Mouse (Mus musculus): Measurements from ENCODE around the gene Ttll5.
A peak's percentile ranks its signal among the peaks of the same experiment; 100 is the strongest.

Gene Ttll5

DNA sequence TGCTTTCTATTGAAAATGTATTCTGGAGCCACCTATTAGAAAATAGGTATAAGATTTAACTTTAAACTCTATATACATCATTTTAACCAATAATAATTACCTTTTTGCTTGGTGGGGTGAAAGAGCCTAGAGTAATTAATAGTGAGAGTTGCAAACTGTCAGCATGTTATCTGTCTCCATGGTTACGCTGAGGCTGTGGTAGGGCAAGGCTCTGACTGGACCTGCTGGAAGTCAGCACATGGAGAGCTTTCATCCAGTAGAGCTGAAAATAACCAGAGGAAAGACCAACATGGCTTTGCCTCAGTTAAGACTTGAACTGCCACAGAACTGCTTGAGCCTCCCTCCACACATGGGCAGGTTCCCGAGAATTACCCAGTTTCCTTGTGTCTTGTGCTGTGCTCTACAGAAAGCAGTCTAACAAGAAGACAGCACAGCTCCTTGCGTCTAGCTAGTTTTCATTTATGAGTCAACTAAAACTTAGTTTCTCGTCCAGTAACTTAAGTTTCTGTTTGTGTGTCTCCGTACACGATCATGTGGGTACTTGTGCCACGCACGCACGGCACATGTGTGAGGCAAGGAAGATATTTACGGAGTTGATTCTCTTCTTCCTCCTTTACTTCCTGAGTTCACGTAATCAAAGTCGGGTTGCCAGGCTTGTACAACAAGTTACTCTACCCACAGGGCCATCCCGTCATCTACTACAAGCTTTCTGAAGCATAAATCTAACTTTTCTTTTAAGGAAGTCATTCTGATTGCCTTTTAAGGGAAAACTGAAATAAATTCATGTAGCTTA lies 88.4 kb downstream of the Ttll5 start:
- DNase-seq (ENCODE audit: extremely low read depth, low read depth, low spot score) = no peak

DNA sequence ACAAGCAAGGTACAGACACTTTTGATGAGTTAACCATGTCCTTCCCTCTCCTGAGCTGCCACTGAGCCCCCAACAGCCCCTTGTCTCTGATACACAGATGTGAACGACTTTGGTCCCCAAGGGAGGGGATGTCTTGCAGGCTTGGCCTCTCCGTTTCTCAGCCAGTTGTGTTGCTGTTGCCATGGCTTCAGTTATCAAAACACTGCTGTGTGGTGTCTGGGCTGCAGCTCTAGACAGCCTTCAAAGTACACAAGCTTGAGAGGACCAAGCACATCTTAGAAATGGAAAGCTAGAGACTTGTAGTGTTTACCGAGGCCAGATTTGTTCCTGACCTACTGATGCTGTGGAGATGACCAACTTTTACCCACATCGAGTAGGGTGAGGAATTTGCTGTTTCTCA lies 102.4 kb downstream of the Ttll5 start:
- no peak for DNase-seq (ENCODE audit: extremely low read depth, low read depth, low spot score)

DNA sequence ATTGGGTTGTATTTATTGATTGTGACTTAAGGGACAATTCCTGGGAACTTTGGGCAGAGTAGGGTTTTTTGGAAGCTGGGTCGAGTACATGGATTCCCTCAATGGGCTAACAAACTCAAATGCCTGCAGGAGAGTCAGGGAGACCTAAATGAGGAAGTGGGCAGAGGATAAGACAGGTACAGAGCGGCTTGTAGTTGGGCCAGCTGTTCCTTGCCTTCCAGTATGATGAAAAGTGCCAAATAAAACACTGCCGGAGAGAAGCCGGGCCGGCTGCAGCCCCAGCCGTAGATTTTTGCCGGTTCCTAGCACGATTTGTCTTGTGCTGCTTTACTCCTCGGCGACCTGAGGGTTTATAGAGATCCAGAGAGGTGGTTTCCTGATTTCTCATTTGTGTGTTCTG lies 104.1 kb downstream of the Ttll5 start:
- peak; percentile 4 for DNase-seq (ENCODE audit: extremely low read depth, low read depth, low spot score)

DNA sequence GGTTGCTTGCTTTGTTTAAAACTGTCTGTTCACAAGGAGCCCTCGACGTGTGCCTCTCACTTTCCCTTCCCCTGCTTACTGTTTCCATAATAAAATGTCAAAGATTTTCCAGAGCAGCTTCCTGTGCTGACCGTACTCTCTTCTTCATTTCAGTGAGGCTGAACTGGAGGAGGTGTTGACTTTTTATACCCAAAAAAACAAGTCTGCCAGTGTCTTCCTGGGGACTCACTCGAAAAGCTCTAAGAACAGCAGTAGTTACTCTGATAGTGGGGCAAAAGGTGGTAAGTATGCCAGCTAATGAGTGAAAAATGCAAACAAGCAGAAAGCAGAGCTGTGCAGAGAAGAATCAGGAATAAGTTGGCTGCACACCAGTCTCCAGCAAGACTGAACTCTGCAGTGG lies 105.3 kb downstream of the Ttll5 start:
- no peak for DNase-seq (ENCODE audit: extremely low read depth, low read depth, low spot score)

DNA sequence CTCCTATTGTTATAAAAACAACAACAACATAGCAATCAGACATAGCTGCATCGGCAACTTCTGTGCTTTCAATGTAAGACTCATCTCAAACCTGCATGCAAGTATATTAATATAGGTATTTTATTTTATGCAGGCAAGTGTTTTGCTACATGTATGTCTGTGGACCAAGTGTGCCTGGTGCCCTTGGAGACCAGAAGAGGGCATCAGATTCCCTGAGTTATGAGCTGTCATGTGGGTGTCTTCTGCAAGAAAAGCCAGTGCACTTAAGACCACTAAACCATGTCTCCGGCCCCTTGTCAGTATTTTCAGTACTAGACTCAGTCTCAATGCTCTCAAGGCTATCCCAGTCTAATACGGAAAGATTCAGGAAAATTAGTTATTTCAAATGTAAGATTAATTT lies 106.3 kb downstream of the Ttll5 start:
- DNase-seq (ENCODE audit: extremely low read depth, low read depth, low spot score) = no peak

DNA sequence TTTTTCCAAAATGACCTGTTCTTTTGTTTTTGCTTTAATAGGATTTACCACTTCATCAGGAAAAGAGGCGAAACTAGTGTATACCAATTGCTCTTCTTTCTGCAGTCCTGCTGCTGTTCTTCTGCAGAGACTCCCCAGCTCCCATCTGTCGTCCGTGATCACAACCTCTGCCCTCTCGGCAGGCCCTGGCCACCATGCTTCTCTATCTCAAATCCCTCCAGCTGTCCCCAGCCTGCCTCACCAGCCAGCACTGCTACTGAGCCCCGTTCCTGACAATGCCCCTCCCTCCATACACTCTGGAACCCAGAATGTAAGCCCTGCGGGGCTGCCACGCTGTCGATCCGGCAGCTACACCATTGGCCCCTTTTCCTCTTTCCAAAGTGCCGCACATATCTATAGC lies 108.8 kb downstream of the Ttll5 start:
- DNase-seq (ENCODE audit: extremely low read depth, low read depth, low spot score) = no peak

DNA sequence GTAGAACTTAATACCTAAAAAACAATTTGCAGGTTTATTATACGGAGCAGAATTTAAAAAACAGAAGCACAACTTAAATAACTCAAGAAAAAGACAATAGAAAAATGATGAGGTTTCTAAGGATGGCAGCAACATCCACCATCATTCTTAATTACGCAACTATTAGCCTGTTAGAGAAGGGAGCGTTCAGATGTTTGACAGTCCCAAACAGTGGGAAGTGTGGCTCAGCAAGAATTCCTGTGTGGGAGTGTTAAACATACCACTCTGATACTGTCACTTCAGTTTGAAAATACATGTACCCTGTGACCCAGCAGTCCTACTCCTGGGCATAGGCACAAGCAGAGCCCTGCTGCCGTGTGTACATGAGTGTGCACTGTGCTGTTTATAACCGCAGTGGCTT lies 112.9 kb downstream of the Ttll5 start:
- DNase-seq (ENCODE audit: extremely low read depth, low read depth, low spot score) = no peak

DNA sequence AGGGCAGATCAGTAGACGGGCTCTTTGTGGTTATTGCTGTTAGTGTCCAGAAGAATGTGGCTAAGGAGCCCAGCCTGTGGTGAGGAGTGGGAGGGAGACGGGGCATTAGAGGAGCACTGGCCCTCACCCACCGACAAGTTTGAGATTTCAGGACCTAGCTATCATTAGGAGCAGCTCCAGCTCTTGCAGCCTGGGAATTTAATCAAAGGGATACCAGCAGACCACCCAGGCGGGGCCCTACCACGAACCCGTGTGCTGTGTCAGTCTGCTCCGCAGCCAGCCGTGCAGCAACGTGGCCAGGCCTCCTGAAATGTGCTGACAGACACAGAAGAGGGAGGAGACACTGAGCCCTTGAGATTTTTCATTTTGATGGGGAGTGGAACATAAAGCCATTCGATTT lies 119.0 kb downstream of the Ttll5 start:
- DNase-seq (ENCODE audit: extremely low read depth, low read depth, low spot score) = no peak

DNA sequence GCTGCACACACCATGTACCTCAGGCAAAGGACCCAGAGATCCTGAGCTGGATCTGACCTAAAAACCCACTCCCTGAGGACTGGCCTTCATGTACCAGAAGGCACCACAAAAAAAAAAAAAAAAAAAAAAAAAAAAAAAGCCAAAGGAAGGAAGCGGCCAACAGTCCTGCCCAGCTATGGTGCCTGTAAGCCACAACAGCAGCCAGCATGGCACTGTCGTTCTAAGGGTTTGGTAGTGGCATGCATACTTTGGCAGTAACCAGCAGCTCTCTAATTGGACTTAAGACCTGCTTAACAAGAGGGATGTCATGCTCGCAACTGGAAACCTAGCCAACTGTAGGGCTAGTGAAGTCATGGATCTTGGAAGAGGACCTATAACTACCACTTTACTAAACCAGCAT lies 120.0 kb downstream of the Ttll5 start:
- DNase-seq (ENCODE audit: extremely low read depth, low read depth, low spot score) = no peak

DNA sequence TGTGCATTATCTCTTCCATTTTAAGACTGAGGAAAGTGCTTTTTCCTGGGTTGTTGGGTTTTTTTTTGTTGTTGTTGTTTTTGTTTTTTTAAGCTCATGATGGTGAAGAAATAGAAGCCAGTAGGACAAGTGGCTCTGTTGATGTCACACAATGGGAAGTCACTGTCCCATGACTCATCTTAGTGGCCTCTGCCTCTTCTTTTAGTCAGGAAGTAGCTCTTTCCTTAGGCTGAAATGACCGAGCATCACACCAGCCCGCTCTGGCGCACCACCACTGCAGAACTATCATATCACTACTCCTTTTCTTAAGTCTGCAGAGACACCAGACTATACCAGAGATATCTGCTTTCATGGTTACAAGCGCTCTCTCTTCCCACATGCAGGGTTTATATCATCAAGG lies 122.7 kb downstream of the Ttll5 start:
- DNase-seq (ENCODE audit: extremely low read depth, low read depth, low spot score) = no peak

DNA sequence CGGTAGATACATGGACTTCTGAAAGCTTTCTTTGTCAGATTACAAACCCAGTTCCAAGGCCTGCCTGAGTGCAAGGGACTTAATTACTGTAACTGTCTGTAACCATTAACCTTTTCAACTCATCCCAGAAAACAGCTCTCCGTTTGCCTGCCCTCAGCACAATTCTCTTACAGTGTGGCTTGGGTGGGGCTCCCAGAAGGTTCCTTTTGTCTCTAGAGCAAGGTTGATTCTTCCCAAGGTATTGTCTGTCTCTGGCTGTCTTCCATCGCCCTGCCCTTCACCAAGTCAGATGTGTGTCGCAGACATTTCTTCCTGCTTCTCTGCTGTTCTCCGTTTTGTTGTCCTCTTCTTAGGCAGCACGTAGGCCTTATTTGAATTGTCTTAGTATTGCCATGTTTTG lies 125.2 kb downstream of the Ttll5 start:
- no peak for DNase-seq (ENCODE audit: extremely low read depth, low read depth, low spot score)

DNA sequence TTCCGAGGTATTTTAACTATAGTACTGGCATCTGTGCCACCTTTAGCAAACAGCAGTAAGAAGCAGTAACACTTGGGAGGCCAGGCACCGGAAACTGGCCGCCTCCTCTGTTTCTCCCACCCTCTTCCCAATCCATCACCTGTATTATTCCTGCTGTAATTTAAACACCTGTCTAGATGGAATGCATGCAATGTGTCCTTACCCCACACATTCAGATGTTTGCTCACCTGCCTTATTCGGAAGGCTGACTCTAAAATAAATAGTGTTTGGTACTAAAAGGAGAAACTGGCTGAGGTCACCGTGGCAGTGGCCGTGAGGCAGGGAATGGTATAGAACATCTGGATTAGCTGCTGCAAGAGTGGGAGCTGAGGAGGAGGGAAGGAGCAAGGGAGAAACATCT lies 125.9 kb downstream of the Ttll5 start:
- DNase-seq (ENCODE audit: extremely low read depth, low read depth, low spot score) = no peak

DNA sequence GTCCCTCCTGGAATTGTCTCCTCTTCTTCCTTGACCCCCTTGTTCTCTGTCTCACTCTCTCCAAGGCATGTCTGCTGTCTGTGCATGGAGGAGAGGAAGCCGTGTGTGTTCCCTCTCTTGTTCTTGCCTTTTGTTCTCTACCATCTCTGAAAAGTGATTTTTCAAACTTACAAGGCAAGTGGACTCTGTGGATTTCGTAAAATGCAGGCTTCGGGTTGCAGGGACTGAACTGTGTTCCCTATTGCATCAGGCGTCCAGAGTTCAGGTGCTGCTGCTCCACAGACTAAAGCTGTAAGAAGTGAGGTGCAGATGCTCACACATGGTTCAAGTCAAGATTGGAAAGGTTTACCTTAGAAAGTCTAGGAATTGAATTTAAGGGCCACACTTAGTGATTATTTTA lies 126.6 kb downstream of the Ttll5 start:
- no peak for DNase-seq (ENCODE audit: extremely low read depth, low read depth, low spot score)

DNA sequence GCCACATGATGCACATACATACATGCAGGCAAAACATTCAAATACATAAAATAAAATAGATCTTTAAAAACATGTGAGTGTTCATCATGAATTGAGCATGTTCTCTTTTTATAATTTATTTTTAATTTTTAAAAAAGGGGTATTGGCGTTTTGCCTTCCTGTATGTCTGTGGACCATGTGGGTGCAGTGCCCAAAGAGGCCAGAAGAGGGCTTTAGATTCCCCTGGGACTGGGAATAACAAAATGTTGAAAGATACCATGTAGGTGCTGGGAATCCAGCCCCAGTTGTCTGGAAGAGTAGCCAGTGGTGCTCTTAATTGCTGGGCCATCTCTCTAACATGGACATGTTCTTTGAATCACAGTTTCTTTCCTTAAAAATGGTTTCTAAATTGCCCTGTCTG lies 127.4 kb downstream of the Ttll5 start:
- DNase-seq (ENCODE audit: extremely low read depth, low read depth, low spot score) = no peak

DNA sequence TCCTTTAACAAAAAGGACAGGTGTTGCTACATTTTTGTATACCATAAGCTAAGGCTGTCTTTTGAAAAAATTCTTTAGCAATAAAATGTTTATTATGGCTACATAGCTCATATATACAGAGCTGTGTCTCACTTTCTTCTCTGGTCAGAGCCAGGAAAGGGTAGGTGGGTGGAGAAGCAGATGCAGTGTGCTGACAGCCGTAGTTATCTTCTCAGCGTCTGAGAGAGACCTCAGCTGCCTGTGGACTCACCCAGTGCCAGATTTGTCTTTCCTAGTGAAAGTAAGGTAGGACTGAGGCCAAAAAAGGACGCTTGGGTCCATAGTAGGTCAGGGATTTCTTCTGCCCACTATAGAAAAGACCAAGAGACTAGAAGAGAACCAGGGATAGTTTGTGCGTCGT lies 127.9 kb downstream of the Ttll5 start:
- DNase-seq (ENCODE audit: extremely low read depth, low read depth, low spot score) = no peak

DNA sequence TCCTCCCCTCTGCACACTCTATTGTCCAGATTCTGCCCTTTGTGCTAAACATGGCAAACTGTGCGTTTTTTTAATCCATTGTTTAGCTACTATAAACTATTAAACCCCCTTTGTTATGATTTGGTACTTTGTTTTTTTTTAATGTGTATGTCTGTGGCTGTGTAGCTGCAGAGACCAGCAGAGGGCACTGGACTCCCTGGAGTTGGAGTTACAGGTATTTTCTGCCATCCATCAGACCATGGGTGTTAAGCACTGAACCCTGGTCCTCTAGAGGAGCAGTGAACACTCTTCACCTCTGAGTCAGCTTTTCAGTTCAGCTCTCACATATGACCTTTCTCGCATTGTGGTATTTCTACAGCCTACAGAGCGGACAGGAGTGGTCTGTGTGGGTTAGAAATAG lies 129.7 kb downstream of the Ttll5 start:
- DNase-seq (ENCODE audit: extremely low read depth, low read depth, low spot score) = no peak

DNA sequence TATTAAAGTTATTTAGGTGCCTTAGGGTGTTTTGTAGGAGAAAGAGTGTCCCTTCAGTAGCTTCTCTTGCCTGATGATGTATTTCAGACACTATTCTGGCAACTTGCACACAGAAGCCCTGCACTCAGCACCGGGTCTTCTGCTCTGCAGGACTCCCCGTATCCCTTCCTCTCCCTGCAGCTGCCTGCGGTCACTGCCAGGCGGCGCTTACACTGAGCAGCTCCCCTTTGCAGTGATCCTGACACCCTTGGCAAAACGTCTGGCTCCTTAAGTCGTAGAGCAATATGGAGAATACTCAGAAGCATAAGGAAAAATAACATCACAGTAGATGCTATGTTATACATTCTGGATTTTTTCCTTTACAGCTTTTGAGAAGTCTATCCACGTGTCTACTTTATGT lies 130.6 kb downstream of the Ttll5 start:
- no peak for DNase-seq (ENCODE audit: extremely low read depth, low read depth, low spot score)

DNA sequence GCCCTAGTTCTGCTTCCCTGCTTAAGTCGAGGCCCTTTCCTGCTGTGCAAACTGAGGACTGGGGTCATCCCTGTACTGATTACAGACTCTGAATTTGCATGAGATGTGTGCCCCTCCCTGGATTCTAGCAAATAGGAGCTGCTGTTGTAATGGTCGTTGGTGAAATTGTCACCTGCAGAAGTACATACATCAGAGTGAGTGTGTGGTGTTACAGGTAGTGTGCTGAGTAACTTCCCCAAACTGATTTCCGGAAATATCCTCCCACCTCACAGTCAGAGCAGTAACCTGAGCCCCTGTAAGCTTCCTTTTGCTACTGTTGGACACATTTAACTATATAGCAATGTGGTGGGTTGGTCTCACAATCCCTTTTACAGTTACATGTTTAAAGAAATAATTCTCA lies 131.2 kb downstream of the Ttll5 start:
- DNase-seq (ENCODE audit: extremely low read depth, low read depth, low spot score) = no peak

DNA sequence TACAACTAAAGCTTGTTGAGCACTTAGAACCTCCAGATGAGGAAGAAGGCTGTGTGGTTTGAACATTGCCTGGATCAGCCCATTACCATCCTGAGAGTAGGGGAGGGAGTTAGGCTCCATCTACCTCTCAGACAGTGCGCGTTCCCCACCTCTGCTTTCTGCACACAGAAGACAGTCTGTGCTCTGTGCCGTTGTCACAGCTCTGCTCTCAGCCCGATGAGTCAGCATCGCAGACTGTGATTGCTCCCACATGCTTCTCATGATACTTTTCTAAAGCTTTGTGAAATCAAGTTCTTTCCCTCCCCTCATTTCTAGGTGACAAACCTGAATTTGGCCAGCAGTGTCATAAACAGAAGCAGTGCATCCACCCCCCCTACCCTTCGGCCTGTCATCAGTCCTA lies 131.8 kb downstream of the Ttll5 start:
- DNase-seq (ENCODE audit: extremely low read depth, low read depth, low spot score) = no peak

DNA sequence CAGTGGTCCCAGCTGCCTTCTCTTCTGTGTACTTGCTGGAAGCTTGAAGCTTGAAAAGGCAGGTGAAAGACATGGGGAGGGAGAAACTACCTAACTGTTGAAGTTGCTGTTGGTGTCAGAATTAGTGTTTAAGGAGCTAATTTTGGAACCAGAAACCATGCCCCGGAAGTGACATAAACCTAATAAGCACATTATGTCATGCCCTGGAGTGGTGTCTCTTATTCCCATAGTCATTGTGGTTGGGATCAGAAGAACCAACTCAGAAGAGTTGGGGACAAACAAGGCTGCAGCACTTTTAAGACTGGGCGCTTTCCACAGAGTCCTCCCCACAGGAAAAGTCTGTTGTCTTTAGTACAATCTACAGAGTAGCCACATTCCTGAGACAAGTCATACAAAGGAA lies 134.0 kb downstream of the Ttll5 start:
- DNase-seq (ENCODE audit: extremely low read depth, low read depth, low spot score) = no peak

DNA sequence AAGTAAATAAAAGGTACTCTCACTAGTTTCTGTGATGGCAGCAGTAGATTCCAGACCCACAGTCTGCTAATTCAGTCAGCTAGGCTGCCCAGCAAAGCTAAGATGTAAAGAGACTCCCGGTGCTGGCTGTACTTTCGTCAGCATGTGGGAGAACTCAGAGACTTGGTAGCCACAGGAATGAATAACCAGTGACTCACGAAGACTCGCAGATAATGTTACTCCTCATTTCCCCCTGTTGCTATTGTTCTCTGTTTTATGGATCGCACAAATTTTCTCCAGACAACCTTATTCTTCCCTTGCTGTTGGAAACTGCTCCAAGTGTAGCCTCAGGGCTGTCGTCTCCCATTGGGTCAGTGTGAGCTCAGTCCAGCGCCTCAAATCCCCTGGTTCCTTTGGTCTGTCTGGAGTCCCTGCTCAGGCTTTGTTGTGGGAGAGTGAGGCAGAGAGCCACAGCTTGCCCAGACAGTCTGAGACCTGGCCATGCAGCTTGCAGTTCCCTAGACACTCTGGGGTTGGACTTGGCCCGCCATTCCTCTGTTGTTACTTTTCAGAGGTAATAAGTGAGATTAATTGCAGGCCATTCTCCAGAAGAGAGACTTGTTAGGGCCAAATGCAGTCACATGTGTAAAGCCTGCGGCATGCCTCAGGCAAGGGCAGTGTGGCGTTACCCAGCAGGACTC lies 135.5 kb downstream of the Ttll5 start:
- no peak for DNase-seq (ENCODE audit: extremely low read depth, low read depth, low spot score)

DNA sequence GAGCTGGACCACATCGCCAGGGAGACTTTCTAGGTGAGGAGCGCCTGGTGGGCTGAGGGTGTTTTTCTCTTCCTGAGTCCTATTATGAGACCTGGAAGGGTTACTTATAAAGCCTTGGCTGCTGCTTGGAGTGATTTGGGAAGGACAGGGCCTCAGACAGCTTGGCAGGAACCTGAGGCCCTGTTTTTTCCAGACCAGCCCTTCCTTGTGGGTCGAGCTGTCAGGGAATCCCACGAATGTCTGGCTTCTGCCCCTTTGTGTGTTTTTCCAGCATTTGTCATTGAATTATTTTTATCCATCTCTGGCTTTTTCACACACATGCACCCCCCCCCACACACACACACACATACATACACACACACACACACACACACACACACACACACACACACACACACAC lies 136.2 kb downstream of the Ttll5 start:
- DNase-seq (ENCODE audit: extremely low read depth, low read depth, low spot score) = no peak

DNA sequence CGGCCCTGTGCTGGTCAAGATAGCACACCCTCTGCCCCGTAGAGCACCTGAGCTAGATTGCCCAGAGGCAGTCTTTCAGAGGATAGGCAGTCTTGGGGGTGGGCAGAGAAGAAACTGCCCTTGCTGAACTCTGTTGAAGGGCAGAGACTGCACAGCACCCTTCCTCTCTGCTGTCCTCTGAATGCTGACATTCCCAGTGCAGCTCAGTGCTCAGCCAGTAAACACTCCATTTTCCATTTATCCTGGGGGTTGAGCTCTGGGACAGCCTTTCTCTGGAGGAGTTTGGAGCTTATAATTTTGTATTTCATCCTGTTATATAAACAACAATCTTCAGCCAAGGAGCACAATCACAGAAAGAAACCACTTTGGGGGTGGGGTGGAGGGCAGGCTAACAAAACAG lies 138.7 kb downstream of the Ttll5 start:
- no peak for DNase-seq (ENCODE audit: extremely low read depth, low read depth, low spot score)
